Mouse (Mus musculus): ENCODE results near the gene Fgfr2. TPM values are rescaled to one million over a fixed set of nuclear protein-coding genes. Genes with fewer than 3 reads are reported as not detected.

Fgfr2 gene
- polyA plus RNA-seq, 1 experiment = 1.7 TPM

GRCm38 (mm10) chr7:132619975-132620918 is 502.9 kb downstream of the Fgfr2 start:
- H3K27me3 ChIP-seq (ENCODE audit: control insufficient read depth, insufficient read depth, insufficient read length) = peaks cover 23% of the 10 kb centered on the region
- TF ChIP-seq MYOG (IDR thresholded peaks at IDR 0.05; ENCODE audit: control insufficient read depth, extremely low read depth, insufficient read length) (no peak), MAX (IDR thresholded peaks at IDR 0.05) (no peak), CEBPB (IDR thresholded peaks at IDR 0.05; ENCODE audit: low read depth) (no peak), CTCF (IDR thresholded peaks at IDR 0.05; ENCODE audit: control insufficient read depth, insufficient read depth, insufficient read length) (no peak), FOSL1 (IDR thresholded peaks at IDR 0.05; ENCODE audit: insufficient read depth, low read length, poor library complexity, severe bottlenecking) (no peak), MYOD1 (IDR thresholded peaks at IDR 0.05; ENCODE audit: control insufficient read depth, insufficient read length, low read depth) (no peak)
- H3ac ChIP-seq (ENCODE audit: control insufficient read depth, insufficient read length, low read depth) = no peak overlapping the region

GRCm38 (mm10) chr7:132619549-132619948 is 503.6 kb downstream of the Fgfr2 start:
- H3K79me3 ChIP-seq (ENCODE audit: low read depth) = no peaks in the 10 kb centered on the region
- no peaks in the 10 kb centered on the region for H3K79me2 ChIP-seq (ENCODE audit: control insufficient read depth, insufficient read depth)
- H3K36me3 ChIP-seq (ENCODE audit: control insufficient read depth, insufficient read depth) = no peaks in the 10 kb centered on the region
- TF ChIP-seq MYOD1 (IDR thresholded peaks at IDR 0.05; ENCODE audit: control insufficient read depth, insufficient read length, low read depth) (no peak), MAX (IDR thresholded peaks at IDR 0.05) (no peak), CEBPB (IDR thresholded peaks at IDR 0.05; ENCODE audit: low read depth) (no peak), USF1 (IDR thresholded peaks at IDR 0.05; ENCODE audit: low read depth) (no peak), FOSL1 (IDR thresholded peaks at IDR 0.05; ENCODE audit: insufficient read depth, low read length, poor library complexity, severe bottlenecking) (no peak), MYOG (IDR thresholded peaks at IDR 0.05; ENCODE audit: control insufficient read depth, extremely low read depth, insufficient read length) (no peak), CTCF (IDR thresholded peaks at IDR 0.05; ENCODE audit: control insufficient read depth, insufficient read depth, insufficient read length) (no peak)
- H3K27me3 ChIP-seq (ENCODE audit: control insufficient read depth, insufficient read depth, insufficient read length) = peaks cover 22% of the 10 kb centered on the region
- no peak overlapping the region for H3ac ChIP-seq (ENCODE audit: control insufficient read depth, insufficient read length, low read depth)
- H3K4me3 ChIP-seq (ENCODE audit: insufficient read depth, poor library complexity, severe bottlenecking) = no peak overlapping the region

More at GRCm38 (mm10) chr7:132619975-132620918, 502.9 kb downstream of the Fgfr2 start:
- no peaks in the 10 kb centered on the region for H3K79me3 ChIP-seq (ENCODE audit: low read depth)
- no peaks in the 10 kb centered on the region for H3K79me2 ChIP-seq (ENCODE audit: control insufficient read depth, insufficient read depth)
- H3K4me3 ChIP-seq (ENCODE audit: insufficient read depth, poor library complexity, severe bottlenecking) = no peak overlapping the region
- H3K36me3 ChIP-seq (ENCODE audit: control insufficient read depth, insufficient read depth) = no peaks in the 10 kb centered on the region

GRCm38 (mm10) chr7:132617021-132617564 is 506.1 kb downstream of the Fgfr2 start:
- TF ChIP-seq FOSL1 (IDR thresholded peaks at IDR 0.05; ENCODE audit: insufficient read depth, low read length, poor library complexity, severe bottlenecking) (no peak), MAX (IDR thresholded peaks at IDR 0.05) (no peak), USF1 (IDR thresholded peaks at IDR 0.05; ENCODE audit: low read depth) (no peak), CTCF (IDR thresholded peaks at IDR 0.05; ENCODE audit: control insufficient read depth, insufficient read depth, insufficient read length) (no peak), CEBPB (IDR thresholded peaks at IDR 0.05; ENCODE audit: low read depth) (no peak), MYOD1 (IDR thresholded peaks at IDR 0.05; ENCODE audit: control insufficient read depth, insufficient read length, low read depth) (no peak), MYOG (IDR thresholded peaks at IDR 0.05; ENCODE audit: control insufficient read depth, extremely low read depth, insufficient read length) (no peak)
- H3K27me3 ChIP-seq (ENCODE audit: control insufficient read depth, insufficient read depth, insufficient read length) = peaks cover 17% of the 10 kb centered on the region
- no peak overlapping the region for H3K4me3 ChIP-seq (ENCODE audit: insufficient read depth, poor library complexity, severe bottlenecking)

GRCm38 (mm10) chr7:132616391-132616790 is 506.8 kb downstream of the Fgfr2 start:
- Histone ChIP-seq H3K79me2 (ENCODE audit: control insufficient read depth, insufficient read depth) (no peaks in the 10 kb centered on the region), H3K4me3 (ENCODE audit: insufficient read depth, poor library complexity, severe bottlenecking) (no peak overlapping the region), H3K79me3 (ENCODE audit: low read depth) (no peaks in the 10 kb centered on the region), H3K36me3 (ENCODE audit: control insufficient read depth, insufficient read depth) (no peaks in the 10 kb centered on the region), H3ac (ENCODE audit: control insufficient read depth, insufficient read length, low read depth) (no peak overlapping the region), H3K27me3 (ENCODE audit: control insufficient read depth, insufficient read depth, insufficient read length) (peaks cover 17% of the 10 kb centered on the region)
- TF ChIP-seq MYOD1 (IDR thresholded peaks at IDR 0.05; ENCODE audit: control insufficient read depth, insufficient read length, low read depth) (no peak), CTCF (IDR thresholded peaks at IDR 0.05; ENCODE audit: control insufficient read depth, insufficient read depth, insufficient read length) (no peak), CEBPB (IDR thresholded peaks at IDR 0.05; ENCODE audit: low read depth) (no peak), MYOG (IDR thresholded peaks at IDR 0.05; ENCODE audit: control insufficient read depth, extremely low read depth, insufficient read length) (no peak), MAX (IDR thresholded peaks at IDR 0.05) (no peak), USF1 (IDR thresholded peaks at IDR 0.05; ENCODE audit: low read depth) (no peak), FOSL1 (IDR thresholded peaks at IDR 0.05; ENCODE audit: insufficient read depth, low read length, poor library complexity, severe bottlenecking) (no peak)

More at GRCm38 (mm10) chr7:132617021-132617564, 506.1 kb downstream of the Fgfr2 start:
- H3K79me3 ChIP-seq (ENCODE audit: low read depth) = no peaks in the 10 kb centered on the region
- H3ac ChIP-seq (ENCODE audit: control insufficient read depth, insufficient read length, low read depth) = no peak overlapping the region
- no peaks in the 10 kb centered on the region for H3K36me3 ChIP-seq (ENCODE audit: control insufficient read depth, insufficient read depth)
- H3K79me2 ChIP-seq (ENCODE audit: control insufficient read depth, insufficient read depth) = no peaks in the 10 kb centered on the region

GRCm38 (mm10) chr7:132615346-132615745 is 507.8 kb downstream of the Fgfr2 start:
- Histone ChIP-seq H3ac (ENCODE audit: control insufficient read depth, insufficient read length, low read depth) (no peak overlapping the region), H3K79me2 (ENCODE audit: control insufficient read depth, insufficient read depth) (no peaks in the 10 kb centered on the region), H3K36me3 (ENCODE audit: control insufficient read depth, insufficient read depth) (no peaks in the 10 kb centered on the region)

More at GRCm38 (mm10) chr7:132615346-132615745, 507.8 kb downstream of the Fgfr2 start:
- H3K4me3 ChIP-seq (ENCODE audit: insufficient read depth, poor library complexity, severe bottlenecking) = no peak overlapping the region
- no peak for TF ChIP-seq CEBPB (IDR thresholded peaks at IDR 0.05; ENCODE audit: low read depth)
- TF ChIP-seq CTCF (IDR thresholded peaks at IDR 0.05; ENCODE audit: control insufficient read depth, insufficient read depth, insufficient read length) = no peak
- TF ChIP-seq FOSL1 (IDR thresholded peaks at IDR 0.05; ENCODE audit: insufficient read depth, low read length, poor library complexity, severe bottlenecking) = no peak
- TF ChIP-seq MYOG (IDR thresholded peaks at IDR 0.05; ENCODE audit: control insufficient read depth, extremely low read depth, insufficient read length) = no peak
- no peak for TF ChIP-seq USF1 (IDR thresholded peaks at IDR 0.05; ENCODE audit: low read depth)
- no peak for TF ChIP-seq MYOD1 (IDR thresholded peaks at IDR 0.05; ENCODE audit: control insufficient read depth, insufficient read length, low read depth)
- no peak for TF ChIP-seq MAX (IDR thresholded peaks at IDR 0.05)
- peaks cover 15% of the 10 kb centered on the region for H3K27me3 ChIP-seq (ENCODE audit: control insufficient read depth, insufficient read depth, insufficient read length)
- H3K79me3 ChIP-seq (ENCODE audit: low read depth) = no peaks in the 10 kb centered on the region
